Mouse (Mus musculus): ENCODE results near the gene Camk1. TPM values are rescaled to one million over a fixed set of nuclear protein-coding genes. Genes with fewer than 3 reads are reported as not detected.

The Camk1 gene
- 110 and 122 TPM in 2 replicates for polyA plus RNA-seq (2015; fragmentation: Nextera tagmentation; extraction: Ambion mirVana)

DNA sequence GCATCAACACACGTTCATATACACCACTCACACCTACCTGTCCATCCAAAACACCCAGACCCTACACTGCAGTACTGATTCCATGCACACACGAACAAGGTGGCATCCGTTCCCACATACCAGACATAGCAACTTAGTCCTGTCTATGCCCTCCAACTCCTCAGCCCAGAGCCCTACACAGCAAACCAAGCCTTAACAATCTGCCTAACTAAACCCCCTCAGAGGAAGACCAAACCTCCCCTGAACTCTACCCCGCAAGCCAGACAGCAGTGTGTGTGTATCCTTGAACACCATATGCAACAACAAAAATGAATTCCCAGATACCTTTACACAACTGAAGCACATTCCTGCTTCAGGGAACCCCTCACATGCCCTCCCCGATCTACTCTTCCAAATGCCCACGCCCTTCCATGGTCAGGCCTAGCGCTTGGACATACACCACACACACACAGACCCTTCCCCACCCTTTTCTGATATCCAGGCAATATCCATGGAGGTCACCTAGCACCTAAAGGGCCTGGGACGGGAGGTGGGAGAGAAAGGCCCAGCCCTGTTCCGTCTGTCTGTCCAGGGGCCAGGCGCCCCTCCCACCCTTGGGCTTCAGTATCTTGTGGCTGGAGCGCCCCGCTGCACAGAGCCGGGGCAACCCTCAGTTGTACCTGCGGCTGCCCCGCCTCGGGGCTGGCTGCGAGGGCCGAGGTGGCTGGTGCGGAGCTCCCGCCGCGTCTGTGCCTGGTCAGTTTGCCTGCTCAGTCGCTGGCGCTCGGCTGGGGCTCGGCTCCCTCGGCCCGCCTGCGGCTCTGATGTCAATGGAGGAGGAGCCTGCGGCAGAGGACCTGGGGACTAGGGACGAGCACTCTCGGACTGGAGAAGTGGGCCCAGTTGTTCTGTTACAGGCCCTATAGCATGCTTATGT is at the start of gene Camk1:
Gene Camk1 (minus strand): TSS at position 808 of the 916 bp plus-strand sequence.
- WGBS: 9% methylated on average over 32 of the region's 32 CpGs
- peaks cover 30% of the 10 kb centered on the region for H3K4me1 ChIP-seq (replicated peaks)
- peaks cover 18% of the 10 kb centered on the region; the same call in 1 of the 2 replicates for H3K36me3 ChIP-seq
- no peaks in the 10 kb centered on the region for H3K9me3 ChIP-seq (replicated peaks)
- peak within 1 kb of the TSS; percentile 73 for H3K4me3 ChIP-seq
- peak within 1 kb of the TSS; percentile 80 for H3K4me2 ChIP-seq
- H3K27me3 ChIP-seq: no peaks in the 10 kb centered on the region
- peak; percentile 86 for ATAC-seq (replicated peaks; ENCODE audit: insufficient number of reproducible peaks, insufficient read depth, low FRiP score, low read depth)
- H3K27ac ChIP-seq: peak within 1 kb of the TSS; percentile 82
- H3K9ac ChIP-seq: peak within 1 kb of the TSS; percentile 82

DNA sequence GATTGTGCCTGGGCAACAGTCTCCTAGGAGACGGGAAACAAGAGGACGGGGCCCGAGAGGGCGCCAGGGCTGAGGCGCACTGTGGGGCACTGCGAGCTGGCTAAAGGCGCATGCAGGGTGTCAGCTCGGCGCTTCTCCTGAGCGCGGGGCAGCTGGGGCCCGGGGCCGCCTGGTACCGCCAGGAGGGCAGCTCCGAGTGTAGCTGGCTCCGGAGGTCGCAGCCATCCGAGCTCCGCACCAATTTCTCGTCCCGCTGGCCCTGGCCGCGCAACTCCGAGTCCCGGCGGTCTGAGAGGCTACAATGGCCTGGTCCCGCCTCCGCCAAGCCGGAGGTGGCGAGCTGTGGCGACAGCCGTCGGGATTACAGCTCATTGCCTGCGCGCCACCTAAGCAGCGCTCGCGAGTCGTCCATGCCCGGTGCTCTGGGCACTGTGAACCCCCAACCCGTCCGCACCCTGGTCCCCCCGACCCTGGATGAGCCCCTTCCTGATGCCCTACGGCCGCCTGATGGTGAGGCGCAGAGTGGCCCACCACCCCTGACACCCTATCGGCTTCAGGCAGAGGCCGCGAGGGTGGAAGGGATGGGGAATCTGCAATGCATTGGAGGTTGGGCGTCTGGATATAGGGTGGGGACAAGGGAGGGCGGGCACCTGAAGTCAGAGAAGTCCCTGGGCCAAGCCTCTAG is 48.7 kb upstream of the Camk1 start:
- Histone ChIP-seq H3K9me3 (replicated peaks) (no peaks in the 10 kb centered on the region), H3K27ac (no peak overlapping the region), H3K4me3 (peak overlapping the region; percentile 55), H3K36me3 (peaks cover 30% of the 10 kb centered on the region), H3K27me3 (no peaks in the 10 kb centered on the region), H3K4me2 (peak overlapping the region; percentile 88), H3K4me1 (replicated peaks) (peaks cover 15% of the 10 kb centered on the region), H3K9ac (peak overlapping the region; percentile 55)
- peak; percentile 79 for ATAC-seq (replicated peaks; ENCODE audit: insufficient number of reproducible peaks, insufficient read depth, low FRiP score, low read depth)
- 4% methylated on average over 51 of the region's 51 CpGs for WGBS

DNA sequence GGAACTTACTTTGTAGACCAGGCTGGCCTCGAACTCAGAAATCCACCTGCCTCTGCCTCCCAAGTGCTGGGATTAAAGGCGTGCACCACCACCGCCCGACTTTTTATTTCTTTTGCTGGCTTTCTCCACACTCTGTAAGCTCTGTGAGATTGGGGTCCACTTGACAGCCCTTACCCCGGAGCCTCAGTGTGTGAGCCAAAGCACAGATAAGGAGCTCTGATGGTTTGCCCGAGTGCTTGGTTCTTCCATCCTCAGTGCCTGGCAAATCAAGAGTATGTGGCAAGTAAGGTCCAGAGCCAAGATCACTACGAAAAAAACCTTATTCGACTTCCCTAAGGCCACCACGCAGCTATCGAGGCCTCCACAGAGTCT is 48.2 kb upstream of the Camk1 start:
- peak overlapping the region; percentile 55 for H3K9ac ChIP-seq
- no peak for ATAC-seq (replicated peaks; ENCODE audit: insufficient number of reproducible peaks, insufficient read depth, low FRiP score, low read depth)
- peaks cover 15% of the 10 kb centered on the region for H3K4me1 ChIP-seq (replicated peaks)
- H3K9me3 ChIP-seq (replicated peaks): no peaks in the 10 kb centered on the region
- H3K27me3 ChIP-seq: no peaks in the 10 kb centered on the region
- H3K4me3 ChIP-seq: peak overlapping the region; percentile 55
- WGBS: 23% methylated on average over 10 of the region's 10 CpGs
- no peak overlapping the region for H3K27ac ChIP-seq
- H3K36me3 ChIP-seq: peaks cover 35% of the 10 kb centered on the region
- H3K4me2 ChIP-seq: peak overlapping the region; percentile 88

DNA sequence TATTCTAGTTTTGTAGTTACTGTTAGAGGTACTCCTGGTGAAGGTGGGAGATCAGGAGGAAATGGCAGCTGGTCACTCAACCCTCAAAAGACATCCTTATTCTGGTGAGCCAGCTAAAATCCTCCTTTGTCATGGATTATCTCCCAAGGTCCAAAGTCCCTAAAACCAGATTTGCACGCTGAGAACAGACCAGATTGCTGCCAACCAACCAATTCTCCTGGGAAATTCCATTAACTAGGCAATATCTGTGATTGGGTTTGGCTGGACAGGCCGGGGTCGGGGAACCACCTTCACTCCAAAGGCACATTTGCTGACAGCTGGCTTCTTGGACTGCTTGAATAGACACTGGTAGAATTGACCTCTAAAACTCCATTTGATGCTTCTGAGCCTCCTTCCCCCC is 46.9 kb upstream of the Camk1 start:
- peaks cover 48% of the 10 kb centered on the region for H3K36me3 ChIP-seq
- no peak overlapping the region for H3K9ac ChIP-seq
- ATAC-seq (replicated peaks; ENCODE audit: insufficient number of reproducible peaks, insufficient read depth, low FRiP score, low read depth): no peak
- H3K27me3 ChIP-seq: no peaks in the 10 kb centered on the region
- H3K4me2 ChIP-seq: no peak overlapping the region
- H3K4me3 ChIP-seq: no peak overlapping the region
- no peaks in the 10 kb centered on the region for H3K9me3 ChIP-seq (replicated peaks)
- no peak overlapping the region for H3K27ac ChIP-seq
- H3K4me1 ChIP-seq (replicated peaks): peaks cover 15% of the 10 kb centered on the region
- WGBS: 84% methylated on average over 3 of the region's 3 CpGs

- Histone ChIP-seq H3K9ac (no peak within 1 kb of the TSS), H3K9me3 (replicated peaks) (no peaks in the 10 kb centered on the region), H3K4me1 (replicated peaks) (peaks cover 15% of the 10 kb centered on the region), H3K27ac (no peak within 1 kb of the TSS), H3K36me3 (peaks cover 65% of the 10 kb centered on the region), H3K4me2 (no peak within 1 kb of the TSS), H3K27me3 (no peaks in the 10 kb centered on the region), H3K4me3 (no peak within 1 kb of the TSS)
- 73% methylated on average over 8 of the region's 8 CpGs for WGBS
- ATAC-seq (replicated peaks; ENCODE audit: insufficient number of reproducible peaks, insufficient read depth, low FRiP score, low read depth): no peak
Observed at GRCm38 (mm10) chr6:113388960-113389359, 45.2 kb upstream of the Camk1 start, which contains the start of gene Ttll3. Gene Ttll3, plus strand, starts transcription at chr6:113389260.

DNA sequence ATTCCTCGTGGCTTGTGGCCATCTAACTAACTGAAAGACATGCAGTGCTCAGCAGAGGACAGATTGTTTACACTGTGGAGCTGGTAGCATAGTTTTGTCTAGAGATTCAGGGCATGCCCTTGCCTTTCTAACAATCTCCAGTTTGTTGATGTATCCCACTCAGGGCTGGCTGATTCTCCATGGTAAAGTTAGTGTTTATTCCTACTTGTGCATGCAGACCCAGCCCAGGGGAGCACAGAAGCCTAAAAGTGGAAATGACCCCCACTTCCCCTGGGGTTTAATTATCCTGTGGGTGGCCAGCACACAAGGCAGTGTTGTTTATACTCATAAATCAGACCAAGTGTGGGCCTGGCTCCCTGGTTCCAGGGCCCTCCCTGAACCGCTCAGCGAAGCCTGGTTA is 42.2 kb upstream of the Camk1 start:
- no peak overlapping the region for H3K4me2 ChIP-seq
- no peak overlapping the region for H3K27ac ChIP-seq
- no peak overlapping the region for H3K4me3 ChIP-seq
- no peak overlapping the region for H3K9ac ChIP-seq
- no peaks in the 10 kb centered on the region for H3K27me3 ChIP-seq
- 85% methylated on average over 3 of the region's 3 CpGs for WGBS
- H3K36me3 ChIP-seq: peaks cover 93% of the 10 kb centered on the region
- no peaks in the 10 kb centered on the region for H3K9me3 ChIP-seq (replicated peaks)
- no peak for ATAC-seq (replicated peaks; ENCODE audit: insufficient number of reproducible peaks, insufficient read depth, low FRiP score, low read depth)
- no peaks in the 10 kb centered on the region; the same call in 1 of the 2 replicates for H3K4me1 ChIP-seq (replicated peaks)

DNA sequence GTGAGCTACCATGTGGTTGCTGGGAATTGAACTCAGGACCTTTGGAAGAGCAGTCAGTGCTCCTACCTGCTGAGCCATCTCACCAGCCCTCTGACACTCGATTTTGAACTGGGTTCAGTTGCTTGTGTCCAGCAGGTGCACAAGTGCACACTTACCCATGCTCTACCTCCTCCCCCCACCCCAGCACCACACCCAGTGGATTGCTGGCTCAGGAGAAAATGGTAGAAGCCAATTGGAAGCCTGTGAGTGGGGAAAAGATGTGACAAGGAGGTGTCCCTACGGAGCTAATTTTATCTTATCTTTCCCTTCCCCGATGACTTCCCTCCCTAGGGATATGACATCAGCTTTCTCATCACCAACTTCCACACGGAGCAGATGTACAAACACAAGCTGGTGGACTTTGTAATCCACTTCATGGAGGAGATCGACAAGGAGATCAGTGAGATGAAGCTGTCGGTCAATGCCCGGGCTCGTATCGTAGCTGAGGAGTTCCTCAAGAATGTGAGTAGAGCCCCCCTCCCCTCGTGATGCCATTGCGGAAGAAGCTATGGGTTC is 41.5 kb upstream of the Camk1 start:
- Histone ChIP-seq H3K27me3 (no peaks in the 10 kb centered on the region), H3K4me2 (no peak overlapping the region), H3K4me3 (no peak overlapping the region), H3K9me3 (replicated peaks) (no peaks in the 10 kb centered on the region), H3K36me3 (peaks cover 96% of the 10 kb centered on the region), H3K27ac (no peak overlapping the region), H3K9ac (no peak overlapping the region), H3K4me1 (replicated peaks) (no peaks in the 10 kb centered on the region; the same call in 1 of the 2 replicates)
- no peak for ATAC-seq (replicated peaks; ENCODE audit: insufficient number of reproducible peaks, insufficient read depth, low FRiP score, low read depth)
- 63% methylated on average over 11 of the region's 11 CpGs for WGBS

DNA sequence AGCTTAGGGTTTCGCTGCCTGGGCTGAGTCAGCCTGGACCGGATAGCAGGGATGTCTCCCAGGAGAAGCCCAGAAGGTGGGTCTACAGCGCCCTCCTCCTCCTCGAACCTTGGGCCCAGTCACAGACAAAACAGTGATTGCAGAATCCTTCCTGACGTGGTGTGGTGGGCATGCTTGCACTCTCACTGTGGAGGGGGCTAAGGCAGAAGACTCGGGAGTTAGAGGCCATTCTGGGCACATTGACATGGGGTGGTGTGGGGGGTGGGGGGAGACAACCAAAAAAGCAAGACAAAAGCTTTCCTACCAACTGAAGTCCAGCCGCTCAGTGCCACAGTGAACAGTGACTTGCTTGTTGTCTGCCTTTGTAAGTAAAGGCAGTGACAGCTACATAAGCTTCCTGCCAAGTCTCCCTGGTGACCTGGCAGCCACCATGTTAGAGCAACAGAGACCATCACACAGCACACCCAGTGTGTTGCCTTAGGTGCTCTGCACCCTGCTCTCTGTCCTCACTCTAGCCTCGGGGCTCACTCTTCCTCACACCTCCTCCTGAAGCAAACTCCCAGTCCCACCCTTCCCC is 40.7 kb upstream of the Camk1 start:
- Histone ChIP-seq H3K9ac (no peak overlapping the region), H3K27ac (no peak overlapping the region), H3K4me2 (no peak overlapping the region), H3K4me1 (replicated peaks) (peaks cover 3% of the 10 kb centered on the region), H3K4me3 (no peak overlapping the region), H3K9me3 (replicated peaks) (no peaks in the 10 kb centered on the region), H3K27me3 (no peaks in the 10 kb centered on the region), H3K36me3 (peaks cover 88% of the 10 kb centered on the region)
- WGBS: 88% methylated on average over 8 of the region's 8 CpGs
- ATAC-seq (replicated peaks; ENCODE audit: insufficient number of reproducible peaks, insufficient read depth, low FRiP score, low read depth): no peak

DNA sequence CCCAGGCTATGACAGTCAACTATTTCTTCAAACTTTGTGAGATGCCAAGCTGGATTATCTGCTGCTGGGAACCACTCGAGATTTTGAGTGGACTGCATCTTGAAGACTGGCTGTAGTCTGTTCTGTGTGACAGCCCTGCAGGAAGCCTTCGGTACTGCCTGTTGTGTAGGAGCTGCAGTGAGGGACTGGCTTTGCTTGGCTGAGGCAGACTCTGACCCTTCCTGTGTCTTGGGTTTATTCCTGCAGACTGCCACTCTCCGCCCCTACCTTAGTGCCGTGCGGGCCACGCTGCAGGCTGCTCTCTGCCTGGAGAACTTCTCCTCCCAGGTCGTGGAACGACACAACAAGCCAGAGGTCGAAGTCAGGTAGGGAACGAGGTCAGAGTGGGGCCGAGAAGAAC is 36.7 kb upstream of the Camk1 start:
- Histone ChIP-seq H3K4me1 (replicated peaks) (peaks cover 21% of the 10 kb centered on the region), H3K9ac (no peak overlapping the region), H3K4me2 (no peak overlapping the region), H3K4me3 (no peak overlapping the region), H3K27ac (no peak overlapping the region), H3K9me3 (replicated peaks) (no peaks in the 10 kb centered on the region), H3K27me3 (no peaks in the 10 kb centered on the region), H3K36me3 (peaks cover 49% of the 10 kb centered on the region)
- WGBS: 94% methylated on average over 11 of the region's 11 CpGs
- no peak for ATAC-seq (replicated peaks; ENCODE audit: insufficient number of reproducible peaks, insufficient read depth, low FRiP score, low read depth)

DNA sequence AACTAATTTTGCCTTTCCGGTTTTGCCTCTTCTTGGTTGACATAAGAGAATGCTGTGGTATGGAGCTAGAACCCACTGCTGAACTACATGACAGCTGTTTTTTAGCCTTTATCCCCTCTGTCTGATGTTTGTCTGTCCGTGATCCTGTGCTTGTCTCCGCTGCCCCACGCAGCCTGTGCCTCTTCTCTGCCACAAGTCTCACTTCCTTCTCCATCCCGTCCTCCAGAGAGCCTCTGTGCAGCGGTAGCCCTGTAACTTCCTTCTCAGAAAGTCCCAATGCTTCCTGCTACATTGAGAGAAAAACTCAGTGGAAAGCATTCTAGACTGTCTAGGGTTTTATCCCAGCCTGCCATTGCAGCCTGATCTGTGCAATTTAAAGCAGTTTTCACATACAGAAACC is 35.5 kb upstream of the Camk1 start:
- 69% methylated on average over 6 of the region's 6 CpGs for WGBS
- H3K4me1 ChIP-seq (replicated peaks): peaks cover 21% of the 10 kb centered on the region
- H3K27ac ChIP-seq: no peak overlapping the region
- H3K4me2 ChIP-seq: peak overlapping the region; percentile 85
- ATAC-seq (replicated peaks; ENCODE audit: insufficient number of reproducible peaks, insufficient read depth, low FRiP score, low read depth): no peak
- 0 out of 2 replicates have a peak overlapping the region, but pooled peaks have one; percentile 16 for H3K9ac ChIP-seq
- H3K36me3 ChIP-seq: peaks cover 43% of the 10 kb centered on the region
- H3K9me3 ChIP-seq (replicated peaks): no peaks in the 10 kb centered on the region
- H3K27me3 ChIP-seq: no peaks in the 10 kb centered on the region
- H3K4me3 ChIP-seq: peak overlapping the region; percentile 98

Measured in heart, embryonic 15.5 days (tissue).